Mouse (Mus musculus) neural tube, embryonic 14.5 days (tissue): ENCODE data around the gene Gm11634. TPM values are rescaled to one million over a fixed set of nuclear protein-coding genes. Genes with fewer than 3 reads are reported as not detected.

Experiments used
- ATAC-seq: fragments of 200-750 bp; cut with Nextera tagmentation; 2 replicates; pipeline ENCODE4 v1.8.0; 2017; ENCODE audit warnings: low read depth, mild to moderate bottlenecking, moderate TSS enrichment, moderate library complexity
- H3K27ac ChIP-seq: fragments of 300-500 bp; sonication (generic); 2 replicates; pipeline ENCODE4 v1.5.1; 2014; ENCODE audit warnings: low read depth, mild to moderate bottlenecking, control low read depth, low read length, moderate library complexity, mixed read lengths
- H3K27me3 ChIP-seq: fragments of 300-500 bp; sonication (generic); 2 replicates; pipeline ENCODE4 v1.6.1; 2014; ENCODE audit warnings: low read length; ENCODE audit not compliant: control insufficient read depth, insufficient read depth
- H3K36me3 ChIP-seq: fragments of 300-500 bp; sonication (generic); 2 replicates; pipeline ENCODE4 v1.6.1; 2014; ENCODE audit warnings: low read length, mixed read lengths; ENCODE audit not compliant: control insufficient read depth, insufficient read depth
- H3K4me1 ChIP-seq: fragments of 300-500 bp; sonication (generic); 2 replicates; pipeline ENCODE4 v1.6.1; 2014; ENCODE audit warnings: low read length; ENCODE audit not compliant: control insufficient read depth, insufficient read depth
- H3K4me2 ChIP-seq: fragments of 300-500 bp; sonication (generic); 2 replicates; pipeline ENCODE4 v1.6.1; 2014; ENCODE audit warnings: mild to moderate bottlenecking, low read depth, low read length, control low read depth
- H3K4me3 ChIP-seq: fragments of 300-500 bp; sonication (generic); 2 replicates; pipeline ENCODE4 v1.5.1; 2014; ENCODE audit warnings: low read depth, low read length, control low read depth, mixed read lengths
- H3K9ac ChIP-seq: fragments of 300-500 bp; sonication (generic); replicated peaks from 2 replicates; pipeline ENCODE4 v1.6.1; 2014; ENCODE audit warnings: low read depth, mild to moderate bottlenecking, control low read depth, low read length, mixed read lengths
- H3K9me3 ChIP-seq: fragments of 300-500 bp; sonication (generic); 2 replicates; pipeline ENCODE4 v1.6.1; 2016; ENCODE audit warnings: low read length; ENCODE audit not compliant: control insufficient read depth
- WGBS: fragments of 180-500 bp; shearing (Covaris S2); extraction: QIAGEN DNeasy Blood & Tissue Kit; methylation state at CpG from one replicate; pipeline ENCODE4 v1.1.7; 2014; 5-methylcytosine and 5-hydroxymethylcytosine counted together
- polyA plus RNA-seq: library from polyadenylated mRNA; unstranded; fragments of >200 nt; fragmentation: Nextera tagmentation; extraction: Ambion mirVana; gene quantifications from 2 replicates; pipeline ENCODE4 v1.2.1, GENCODE M21; 2014

The Gm11634 gene
- polyA plus RNA-seq, 1 experiment from 2014 or later, result not detected

DNA sequence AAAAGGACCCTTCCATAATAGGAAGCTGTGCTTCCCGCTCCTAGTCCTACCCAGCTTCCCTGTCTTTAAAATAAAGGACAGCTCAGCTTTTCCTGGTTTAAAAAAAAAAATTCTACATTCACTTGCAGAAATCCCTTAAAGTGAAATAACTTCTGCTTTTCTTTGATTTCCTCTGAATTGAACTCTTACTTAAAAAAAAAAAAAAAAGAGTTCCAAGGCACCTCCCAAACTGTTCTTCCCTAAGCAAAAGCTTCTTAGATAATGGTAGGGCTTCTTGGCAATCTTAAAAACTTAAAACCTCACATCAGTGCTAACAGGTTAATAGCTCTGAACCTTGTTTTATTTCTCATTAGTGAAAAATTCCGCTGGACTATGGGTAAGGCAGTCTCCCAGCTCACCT, 15.9 kb downstream of the Gm11634 start:
- WGBS, result 89% methylated on average over 2 of the region's 2 CpGs
- no peaks in the 10 kb centered on the region for H3K27me3 ChIP-seq
- no peaks in the 10 kb centered on the region for H3K9me3 ChIP-seq
- H3K9ac ChIP-seq, result no peak overlapping the region
- no peaks in the 10 kb centered on the region for H3K4me1 ChIP-seq
- H3K4me2 ChIP-seq, result no peak overlapping the region
- H3K4me3 ChIP-seq, result no peak overlapping the region
- no peak overlapping the region for H3K27ac ChIP-seq
- no peak for ATAC-seq
- H3K36me3 ChIP-seq, result peaks cover 19% of the 10 kb centered on the region

- H3K9ac ChIP-seq, result peak within 1 kb of the TSS; percentile 34; the same call in 1 of the 2 replicates
- no peaks in the 10 kb centered on the region for H3K27me3 ChIP-seq
- H3K4me1 ChIP-seq, result no peaks in the 10 kb centered on the region
- H3K9me3 ChIP-seq, result no peaks in the 10 kb centered on the region
- 21% methylated on average over 30 of the region's 31 CpGs for WGBS
- peaks cover 28% of the 10 kb centered on the region for H3K36me3 ChIP-seq
- peak within 1 kb of the TSS; percentile 35 for H3K4me2 ChIP-seq
- ATAC-seq, result no peak
- H3K27ac ChIP-seq, result no peak within 1 kb of the TSS
- peak within 1 kb of the TSS; percentile 12; the same call in 1 of the 2 replicates for H3K4me3 ChIP-seq
Observed at GRCm38 (mm10) chr11:101582054-101583035, 16.7 kb downstream of the Gm11634 start, which contains the start of gene Tmem106a. Tmem106a (plus strand) TSS chr11:101582242.

DNA sequence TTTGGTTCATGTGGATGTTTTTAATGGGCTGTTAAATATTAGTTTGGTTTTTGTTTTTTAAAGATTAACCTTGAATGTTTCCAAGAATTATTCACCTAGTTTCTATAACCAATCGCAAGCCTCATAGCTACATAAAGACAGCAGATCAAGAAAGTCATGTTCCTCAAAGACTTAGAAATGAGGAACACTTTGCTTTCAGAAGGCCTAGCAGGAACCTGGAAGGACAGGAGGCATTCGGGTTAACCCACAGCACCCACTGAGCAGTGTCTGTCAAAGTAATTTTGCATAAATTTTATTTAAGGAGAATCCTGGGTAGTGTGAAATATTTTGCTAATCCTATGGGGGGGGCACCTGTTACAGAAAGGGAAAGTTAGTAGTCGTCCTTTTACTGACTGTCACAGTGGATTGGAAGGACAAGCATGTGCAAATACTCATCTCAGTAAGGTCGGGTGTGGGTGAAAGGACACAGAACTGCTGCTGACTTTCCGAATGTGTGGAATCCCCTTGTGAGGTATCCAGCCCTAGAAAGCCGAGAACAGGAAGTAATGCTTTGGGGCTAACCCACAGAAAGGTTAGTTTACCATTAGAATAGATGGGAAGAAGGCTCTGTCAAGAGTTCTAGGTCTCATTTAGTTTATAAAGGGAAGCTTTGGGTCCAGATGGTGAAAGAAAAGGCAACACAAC, 17.8 kb downstream of the Gm11634 start:
- Histone ChIP-seq H3K27ac (no peak overlapping the region), H3K9ac (no peak overlapping the region), H3K4me2 (no peak overlapping the region), H3K4me3 (no peak overlapping the region), H3K36me3 (peaks cover 39% of the 10 kb centered on the region), H3K4me1 (no peaks in the 10 kb centered on the region), H3K27me3 (no peaks in the 10 kb centered on the region), H3K9me3 (no peaks in the 10 kb centered on the region)
- no peak for ATAC-seq
- 75% methylated on average over 6 of the region's 6 CpGs for WGBS

- no peak for ATAC-seq
- H3K9me3 ChIP-seq, result no peaks in the 10 kb centered on the region
- 80% methylated on average over 6 of the region's 6 CpGs for WGBS
Observed at GRCm38 (mm10) chr11:101576116-101576515, 22.9 kb downstream of the Gm11634 start.

GRCm38 (mm10) chr11:101568421-101568820, 30.6 kb downstream of the Gm11634 start:
- Histone ChIP-seq H3K27me3 (no peaks in the 10 kb centered on the region), H3K4me2 (no peak overlapping the region), H3K27ac (no peak overlapping the region), H3K4me3 (no peak overlapping the region), H3K9ac (no peak overlapping the region), H3K4me1 (no peaks in the 10 kb centered on the region), H3K9me3 (no peaks in the 10 kb centered on the region), H3K36me3 (peaks cover 87% of the 10 kb centered on the region)
- no peak for ATAC-seq
- WGBS, result 93% methylated on average over 3 of the region's 3 CpGs

More at GRCm38 (mm10) chr11:101576116-101576515, 22.9 kb downstream of the Gm11634 start:
- Histone ChIP-seq H3K9ac (no peak overlapping the region), H3K36me3 (peaks cover 87% of the 10 kb centered on the region), H3K27me3 (no peaks in the 10 kb centered on the region), H3K4me1 (no peaks in the 10 kb centered on the region), H3K27ac (no peak overlapping the region), H3K4me2 (no peak overlapping the region), H3K4me3 (no peak overlapping the region)

GRCm38 (mm10) chr11:101562391-101562790, 36.7 kb downstream of the Gm11634 start:
- no peak for ATAC-seq
- WGBS, result 39% methylated on average over 5 of the region's 5 CpGs
- peaks cover 55% of the 10 kb centered on the region for H3K36me3 ChIP-seq
- no peaks in the 10 kb centered on the region for H3K27me3 ChIP-seq
- no peak overlapping the region for H3K9ac ChIP-seq
- no peak overlapping the region for H3K4me3 ChIP-seq
- no peaks in the 10 kb centered on the region for H3K4me1 ChIP-seq
- H3K4me2 ChIP-seq, result no peak overlapping the region
- H3K27ac ChIP-seq, result no peak overlapping the region
- H3K9me3 ChIP-seq, result no peaks in the 10 kb centered on the region

- 59% methylated on average over 2 of the region's 2 CpGs for WGBS
- H3K4me3 ChIP-seq, result no peak overlapping the region
- H3K4me2 ChIP-seq, result no peak overlapping the region
- no peaks in the 10 kb centered on the region for H3K9me3 ChIP-seq
- peaks cover 14% of the 10 kb centered on the region for H3K4me1 ChIP-seq
- no peaks in the 10 kb centered on the region for H3K27me3 ChIP-seq
- H3K27ac ChIP-seq, result no peak overlapping the region
- peaks cover 27% of the 10 kb centered on the region for H3K36me3 ChIP-seq
- H3K9ac ChIP-seq, result no peak overlapping the region
- no peak for ATAC-seq
Observed at GRCm38 (mm10) chr11:101556954-101557353, 42.1 kb downstream of the Gm11634 start.

DNA sequence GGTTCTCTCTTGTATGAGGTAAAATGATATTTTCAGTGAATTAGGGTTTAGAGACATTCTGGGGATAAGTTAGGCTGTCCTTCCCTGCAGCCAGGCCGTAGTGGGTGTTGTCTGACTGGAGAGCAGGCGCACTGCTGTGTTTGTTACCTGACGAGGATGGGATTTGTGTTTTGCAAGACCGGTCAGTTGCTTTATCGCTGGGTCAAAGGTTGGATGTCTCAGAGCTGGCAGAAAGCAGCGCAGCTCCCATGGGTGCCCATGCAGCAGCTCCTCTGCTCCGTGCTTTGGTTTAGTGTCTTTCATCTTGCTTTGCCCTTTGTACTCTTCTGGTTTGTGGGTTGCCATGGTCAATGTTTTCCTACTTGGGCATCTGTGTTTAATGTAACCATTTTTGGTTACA, 42.5 kb downstream of the Gm11634 start:
- Histone ChIP-seq H3K4me1 (peaks cover 14% of the 10 kb centered on the region), H3K36me3 (peaks cover 26% of the 10 kb centered on the region), H3K27me3 (no peaks in the 10 kb centered on the region), H3K4me2 (no peak overlapping the region), H3K27ac (no peak overlapping the region), H3K9me3 (no peaks in the 10 kb centered on the region), H3K9ac (no peak overlapping the region), H3K4me3 (no peak overlapping the region)
- no peak for ATAC-seq
- 89% methylated on average over 7 of the region's 7 CpGs for WGBS
